Mouse (Mus musculus) frontal cortex, adult 2 months (tissue): ENCODE data around the gene Vps18. TPM values are rescaled to one million over a fixed set of nuclear protein-coding genes. Genes with fewer than 3 reads are reported as not detected.
A peak's percentile ranks its signal among the peaks of the same experiment; 100 is the strongest.

Source experiments
- DNase-seq, 2 experiments: peaks; one replicate each; pipeline ENCODE4 v3.0.0; 2022; ENCODE audit warnings: low spot score in 1 of 2; ENCODE audit errors: extremely low spot score in 1 of 2
- polyA plus RNA-seq: library from polyadenylated mRNA; depleted of rRNA; stranded (reverse); fragments of >200 nt; gene quantifications from 2 replicates; pipeline ENCODE4 v1.2.3, GENCODE M21; 2012

The Vps18 gene
- polyA plus RNA-seq, 1 experiment: 28.8 TPM

- DNase-seq: no peak
Observed at GRCm38 (mm10) chr2:119287372-119287771, 1.2 kb upstream of the Vps18 start.

DNA sequence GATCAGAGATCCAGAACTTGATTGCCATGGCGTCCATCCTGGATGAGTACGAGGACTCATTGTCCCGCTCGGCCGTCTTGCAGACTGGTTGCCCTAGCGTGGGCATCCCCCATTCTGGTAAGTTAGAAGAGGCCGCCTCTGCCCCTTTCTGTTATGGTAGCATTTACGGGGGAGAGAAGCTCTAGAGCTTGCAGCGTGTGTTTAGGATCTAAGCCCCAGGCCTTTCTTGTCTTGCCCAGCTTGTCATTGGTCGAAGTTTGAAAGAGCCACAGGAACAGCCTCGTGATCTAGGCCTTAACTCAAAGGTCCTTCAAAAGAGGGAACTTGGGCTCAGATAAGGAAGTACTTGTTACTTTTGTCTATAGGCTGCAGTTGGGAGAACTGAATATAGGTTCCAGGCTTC lies 475 bp downstream of the Vps18 start:
- DNase-seq: peak in 1 of 2 experiments; percentile 22

- no peak for DNase-seq
Observed at GRCm38 (mm10) chr2:119292281-119292680, 3.7 kb downstream of the Vps18 start.

- no peak for DNase-seq
Observed at GRCm38 (mm10) chr2:119292852-119293251, 4.3 kb downstream of the Vps18 start.

DNA sequence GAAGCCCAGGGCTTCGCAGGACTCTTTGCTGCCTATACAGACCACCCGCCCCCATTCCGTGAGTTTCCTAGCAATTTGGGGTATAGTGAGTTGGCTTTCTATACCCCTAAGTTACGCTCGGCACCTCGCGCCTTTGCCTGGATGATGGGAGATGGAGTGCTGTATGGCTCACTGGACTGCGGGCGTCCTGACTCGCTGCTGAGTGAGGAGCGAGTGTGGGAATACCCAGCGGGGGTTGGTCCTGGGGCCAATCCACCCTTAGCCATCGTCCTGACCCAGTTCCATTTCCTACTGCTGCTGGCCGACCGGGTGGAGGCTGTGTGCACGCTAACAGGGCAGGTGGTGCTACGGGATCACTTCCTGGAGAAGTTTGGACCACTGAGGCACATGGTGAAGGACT lies 4.8 kb downstream of the Vps18 start:
- DNase-seq: no peak

GRCm38 (mm10) chr2:119293776-119294390 lies 5.3 kb downstream of the Vps18 start:
- no peak for DNase-seq

DNA sequence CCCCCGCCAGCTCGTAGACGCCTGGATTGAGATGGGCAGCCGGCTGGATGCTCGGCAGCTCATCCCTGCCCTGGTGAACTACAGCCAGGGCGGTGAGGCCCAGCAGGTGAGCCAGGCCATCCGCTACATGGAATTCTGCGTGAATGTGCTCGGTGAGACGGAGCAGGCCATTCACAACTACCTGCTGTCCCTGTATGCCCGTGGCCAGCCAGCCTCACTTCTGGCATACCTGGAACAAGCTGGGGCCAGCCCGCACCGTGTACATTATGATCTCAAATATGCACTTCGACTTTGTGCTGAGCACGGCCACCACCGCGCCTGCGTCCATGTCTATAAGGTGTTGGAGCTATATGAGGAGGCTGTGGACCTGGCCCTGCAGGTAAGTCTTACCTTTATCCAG lies 5.9 kb downstream of the Vps18 start:
- no peak for DNase-seq

DNA sequence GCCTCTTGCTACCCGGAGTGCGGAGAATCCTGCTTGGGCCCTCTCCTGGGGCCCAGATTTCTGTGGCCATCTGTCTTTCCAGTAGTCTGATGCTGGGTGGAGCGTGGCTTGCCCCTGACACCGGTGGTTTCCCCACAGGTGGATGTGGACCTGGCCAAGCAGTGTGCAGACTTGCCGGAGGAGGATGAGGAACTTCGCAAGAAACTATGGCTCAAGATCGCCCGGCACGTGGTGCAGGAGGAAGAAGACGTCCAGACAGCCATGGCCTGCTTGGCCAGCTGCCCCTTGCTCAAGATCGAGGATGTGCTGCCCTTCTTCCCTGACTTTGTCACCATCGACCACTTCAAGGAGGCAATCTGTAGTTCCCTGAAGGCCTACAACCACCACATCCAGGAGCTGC lies 8.2 kb downstream of the Vps18 start:
- no peak for DNase-seq

GRCm38 (mm10) chr2:119297506-119297905 lies 9.0 kb downstream of the Vps18 start:
- no peak for DNase-seq

- DNase-seq: peak in 1 of 2 experiments; percentile 69
Observed at GRCm38 (mm10) chr2:119298330-119298729, 9.8 kb downstream of the Vps18 start.

DNA sequence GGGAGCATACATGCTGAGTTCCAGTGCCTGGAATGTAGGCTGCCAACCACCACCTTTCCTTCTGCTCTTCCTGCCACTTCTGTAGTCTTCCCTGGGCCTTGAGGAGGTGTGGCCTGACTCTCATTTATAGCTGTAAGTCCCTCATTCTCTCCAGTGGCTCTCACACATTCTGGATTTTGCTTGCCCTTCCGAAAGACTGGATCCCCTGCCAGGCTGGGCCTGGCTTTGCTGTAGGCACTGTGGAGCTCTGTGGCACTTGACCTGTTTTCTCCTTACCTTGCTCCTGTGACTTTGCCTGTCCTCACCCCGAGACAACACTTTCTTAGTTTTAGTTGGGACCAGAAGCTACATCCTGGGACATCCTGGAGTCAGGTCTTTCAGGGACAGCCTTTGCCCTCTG lies 10.3 kb downstream of the Vps18 start:
- DNase-seq: no peak

GRCm38 (mm10) chr2:119299981-119300818 lies 11.7 kb downstream of the Vps18 start:
- DNase-seq: peak in 1 of 2 experiments; percentile 48

GRCm38 (mm10) chr2:119300819-119301493 lies 12.4 kb downstream of the Vps18 start:
- no peak for DNase-seq

- no peak for DNase-seq
Observed at GRCm38 (mm10) chr2:119302876-119303275, 14.3 kb downstream of the Vps18 start.

DNA sequence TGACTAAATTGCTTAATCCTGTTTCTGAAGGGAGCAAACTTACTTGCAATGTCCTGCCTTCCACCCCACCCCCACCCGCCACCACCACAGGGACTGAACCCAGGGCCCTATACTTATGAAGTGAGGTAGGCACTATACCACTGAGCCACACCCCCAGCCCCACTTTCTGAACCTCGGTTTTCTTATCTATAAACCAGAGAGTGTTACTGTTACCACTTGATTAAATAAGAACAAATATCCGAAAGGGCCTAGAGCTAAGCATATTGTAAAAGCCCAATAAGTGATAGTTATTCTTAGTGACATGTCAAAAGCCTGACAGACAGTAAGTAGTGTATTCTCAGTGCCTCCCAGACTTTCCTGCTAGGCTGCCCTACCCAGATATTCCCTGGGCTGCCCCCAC lies 15.9 kb downstream of the Vps18 start:
- no peak for DNase-seq

DNA sequence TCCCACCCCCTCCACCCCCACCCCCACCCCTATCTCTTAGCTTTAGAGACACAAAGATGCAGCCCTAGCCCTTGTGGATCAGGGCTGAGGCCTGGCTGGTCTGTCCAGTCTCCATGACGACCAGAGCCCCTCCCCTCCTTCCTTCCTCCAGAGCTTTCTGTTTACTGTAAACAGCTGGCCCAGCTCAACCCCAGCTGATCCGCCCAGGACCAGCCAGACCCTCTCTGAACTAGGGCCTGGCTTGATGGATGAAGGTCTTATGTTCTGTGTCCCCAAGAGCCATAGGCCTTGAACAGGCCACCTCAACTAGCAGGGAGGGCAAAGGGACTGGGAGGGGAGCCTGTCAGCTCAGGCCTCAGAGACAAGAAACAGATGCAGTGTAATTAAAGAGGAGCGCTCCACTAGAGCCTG lies 16.3 kb downstream of the Vps18 start:
- DNase-seq: no peak

DNA sequence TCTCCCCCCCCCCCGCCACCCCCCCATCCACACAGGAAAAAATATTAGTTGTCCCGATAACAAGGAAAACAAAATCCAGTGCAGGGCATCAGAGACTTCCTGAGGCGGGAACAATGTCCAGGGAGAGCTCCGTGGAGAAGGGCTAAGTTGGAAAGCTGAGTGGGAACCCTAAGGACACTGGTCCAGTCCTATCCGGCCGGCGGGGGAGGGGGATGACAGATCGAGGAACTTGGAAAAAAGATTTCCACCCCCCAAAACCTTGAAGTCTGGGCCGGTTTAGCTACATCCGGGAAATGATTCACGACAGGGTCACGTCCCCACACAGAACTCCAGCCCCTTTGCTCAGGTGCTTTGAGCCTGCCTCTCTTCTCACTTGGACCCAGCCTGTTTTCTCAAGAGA lies 23.0 kb downstream of the Vps18 start:
- no peak for DNase-seq

GRCm38 (mm10) chr2:119312380-119312958 lies 23.9 kb downstream of the Vps18 start:
- no peak for DNase-seq

DNA sequence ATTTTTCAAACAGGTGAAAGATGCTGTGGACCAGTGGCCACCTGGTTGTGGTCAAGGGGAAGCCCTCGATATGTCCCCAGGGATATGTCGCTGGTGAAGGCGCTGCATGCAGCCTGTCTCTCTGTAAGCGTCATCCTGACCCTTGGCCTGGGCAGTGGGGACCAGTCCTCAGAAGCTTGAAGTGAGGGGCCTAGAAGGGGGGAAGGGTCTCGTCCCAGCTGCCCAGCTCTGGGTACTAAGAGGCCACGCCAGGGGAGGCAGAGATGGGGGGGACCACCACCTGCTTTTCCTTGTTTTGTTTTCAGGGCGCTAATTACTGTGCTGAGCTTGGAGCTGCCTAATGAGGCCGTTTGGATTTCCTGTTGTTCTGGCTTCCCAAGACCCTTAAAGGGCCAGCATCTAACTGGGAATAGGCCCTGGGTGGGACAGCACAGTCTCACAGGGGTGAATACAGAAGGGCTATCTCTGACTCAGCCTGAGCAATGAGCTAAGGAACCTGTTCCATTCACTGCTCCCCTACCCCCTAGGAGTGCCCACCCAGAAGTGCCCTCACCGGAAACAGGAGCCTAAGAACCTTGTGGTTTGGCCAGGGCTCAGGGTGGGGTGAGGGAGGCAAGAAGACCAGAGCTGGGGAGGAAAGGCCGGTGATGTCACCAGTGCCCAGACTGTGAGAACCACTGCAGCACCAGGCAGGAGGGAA lies 25.4 kb downstream of the Vps18 start:
- no peak for DNase-seq

DNA sequence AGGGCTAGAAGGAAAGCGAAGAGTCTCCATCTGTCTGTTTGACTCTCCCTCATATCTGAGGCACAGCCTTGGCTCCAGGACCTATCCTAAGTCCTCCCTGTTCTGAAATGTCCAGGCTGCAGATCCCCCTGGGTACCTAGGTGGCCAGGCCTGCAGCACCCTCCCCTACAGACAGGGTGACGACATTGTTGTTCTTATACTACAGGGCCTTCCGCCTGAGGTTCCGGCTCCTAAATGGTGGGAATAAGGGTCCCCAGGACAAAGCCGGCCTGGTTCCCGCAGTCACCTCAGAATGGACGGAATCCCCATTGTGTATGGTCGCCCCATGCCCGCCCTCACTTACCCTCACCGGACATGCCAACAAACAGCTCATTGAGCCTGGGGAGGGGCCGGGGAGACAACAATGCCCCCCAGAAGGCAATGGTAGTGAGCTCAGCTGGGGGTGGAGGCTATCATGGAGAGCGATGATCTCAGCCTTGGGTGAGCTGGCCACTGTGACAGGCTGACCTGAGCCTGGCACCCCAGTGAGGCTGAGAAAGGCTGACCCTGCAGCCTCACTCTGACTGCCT lies 26.3 kb downstream of the Vps18 start:
- DNase-seq: no peak
